Mouse (Mus musculus) G1E (cell line): ENCODE results near the gene Nemp1. TPM values are rescaled to one million over a fixed set of nuclear protein-coding genes. Genes with fewer than 3 reads are reported as not detected.

ENCODE experiments used
- ATAC-seq: 2 replicates; pipeline ENCODE4 v1.8.0; 2016; ENCODE audit warnings: mild to moderate bottlenecking; ENCODE audit not compliant: insufficient number of reproducible peaks, poor library complexity, low FRiP score, severe bottlenecking; ENCODE audit errors: extremely low read depth
- DNase-seq: peaks from one replicate; pipeline ENCODE4 v3.0.0; 2012; ENCODE audit warnings: low spot score
- H3K27me3 ChIP-seq: 2 replicates; pipeline ENCODE4 v1.6.1; 2012; ENCODE audit warnings: mild to moderate bottlenecking, low read length, inconsistent platforms; ENCODE audit not compliant: insufficient read depth
- H3K36me3 ChIP-seq: replicated peaks from 2 replicates; pipeline ENCODE3; 2012; ENCODE audit warnings: mild to moderate bottlenecking, inconsistent platforms
- H3K4me1 ChIP-seq: 2 replicates; pipeline ENCODE4 v1.6.1; 2012; ENCODE audit warnings: low read depth, low read length, inconsistent platforms, mixed read lengths; ENCODE audit not compliant: insufficient read depth
- H3K4me3 ChIP-seq: 2 replicates; pipeline ENCODE4 v1.5.1; 2012; ENCODE audit warnings: low read depth, mild to moderate bottlenecking, inconsistent platforms, low read length, moderate library complexity, mixed read lengths
- H3K9me3 ChIP-seq: replicated peaks from 2 replicates; pipeline ENCODE4 v1.6.1; 2012; ENCODE audit warnings: inconsistent platforms
- CTCF ChIP-seq: IDR thresholded peaks from 2 replicates; pipeline ENCODE4 v1.5.1; 2012; ENCODE audit warnings: low read depth, low read length, inconsistent platforms, mixed read lengths
- GATA1 ChIP-seq: IDR thresholded peaks from 2 replicates; pipeline ENCODE4 v1.6.1; 2012; ENCODE audit warnings: borderline replicate concordance, low read length, inconsistent platforms, mixed read lengths
- GATA2 ChIP-seq: IDR thresholded peaks from 2 replicates; pipeline ENCODE4 v1.6.1; 2012; ENCODE audit warnings: low read depth, low read length, inconsistent platforms, borderline replicate concordance
- POLR2AphosphoS5 ChIP-seq: IDR thresholded peaks from 2 replicates; pipeline ENCODE4 v1.6.1; 2012; ENCODE audit warnings: low read depth, low read length, inconsistent platforms; ENCODE audit not compliant: insufficient replicate concordance
- TAL1 ChIP-seq: conservative IDR thresholded peaks from 2 replicates; pipeline ENCODE4 v1.6.1; 2012; ENCODE audit warnings: low read depth, low read length, inconsistent platforms, mixed read lengths
- polyA plus RNA-seq: library from polyadenylated mRNA; stranded (reverse); fragments of >175 nt; gene quantifications from 2 replicates; pipeline ENCODE4 v1.2.3, GENCODE M21; 2012
- total RNA-seq, 2 experiments: library from RNA; stranded (forward) in 1 of 2; stranded (reverse) in 1 of 2; fragments of 200-1000 nt in 1 of 2; fragments of >200 nt in 1 of 2; fragmentation: Nextera tagmentation in 1 of 2; gene quantifications; 2 replicates each; pipeline ENCODE4 v1.2.3; 2014 to 2017

Nemp1 gene
- total and polyA plus RNA-seq, 3 experiments = 5.6 to 57.6 (median 40.4) TPM

- Histone ChIP-seq H3K36me3 (peaks cover 15% of the 10 kb centered on the region), H3K4me1 (peaks cover 50% of the 10 kb centered on the region), H3K4me3 (no peak overlapping the region), H3K9me3 (peaks cover 3% of the 10 kb centered on the region; the same call in 1 of the 2 replicates), H3K27me3 (no peaks in the 10 kb centered on the region)
- peak; percentile 100 for TF ChIP-seq CTCF
- no peak for TF ChIP-seq GATA1
- DNase-seq (no peak), ATAC-seq (peak; percentile 55)
Measured at GRCm38 (mm10) chr10:127674794-127675522, 8.3 kb downstream of the Nemp1 start.

- peak overlapping the region; percentile 82; the same call in 1 of the 2 replicates for H3K4me3 ChIP-seq
- TF ChIP-seq GATA1 (no peak), GATA2 (no peak), TAL1 (no peak), POLR2AphosphoS5 (no peak), CTCF (no peak)
- DNase-seq = no peak
Measured at GRCm38 (mm10) chr10:127675859-127676398, 9.2 kb downstream of the Nemp1 start.

DNA sequence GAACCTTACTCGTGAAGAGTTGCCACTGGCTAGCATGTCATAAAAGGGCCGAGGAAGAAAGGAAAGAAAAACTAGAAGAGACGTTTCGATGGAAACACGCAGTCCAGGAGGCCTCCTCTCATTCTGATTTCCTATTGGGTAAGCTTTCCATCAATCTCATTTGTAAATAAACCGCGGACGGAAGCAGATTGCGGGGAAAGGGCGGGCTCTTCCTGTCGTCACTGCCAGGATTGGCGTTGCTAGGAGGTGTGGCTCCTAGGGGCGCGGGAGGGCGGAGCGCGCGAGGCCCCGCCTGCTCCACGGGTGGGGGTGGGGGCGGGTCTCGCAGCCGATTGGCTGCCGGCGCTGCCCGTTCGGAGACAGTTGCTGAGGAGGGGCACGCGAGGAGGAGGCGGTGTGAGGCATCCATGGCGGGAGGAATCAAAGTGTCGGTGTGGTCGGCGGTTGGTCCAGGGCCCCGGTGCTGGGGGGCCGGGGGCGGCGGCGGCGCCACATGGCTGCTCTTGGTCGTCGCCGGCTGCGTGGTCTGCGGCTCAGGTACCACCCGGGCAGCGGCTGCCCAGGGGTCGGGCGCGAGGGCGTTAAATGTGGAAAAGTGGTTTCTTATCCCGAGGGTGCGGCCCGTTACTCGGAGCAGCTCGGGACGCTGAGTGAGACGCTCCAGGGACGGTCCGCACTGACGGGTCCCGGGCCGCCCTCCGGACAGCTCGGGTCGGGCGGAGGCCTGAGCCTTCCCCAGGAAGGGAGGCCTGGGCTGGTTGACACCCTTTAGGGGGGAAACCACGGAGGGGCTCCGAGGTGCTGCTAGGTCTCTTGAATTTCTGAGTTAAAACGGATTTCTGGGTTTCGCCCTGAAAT lies 10.2 kb downstream of the Nemp1 start:
- TF ChIP-seq GATA1 (no peak), GATA2 (no peak), CTCF (no peak), TAL1 (no peak), POLR2AphosphoS5 (no peak)
- Histone ChIP-seq H3K9me3 (peaks cover 3% of the 10 kb centered on the region; the same call in 1 of the 2 replicates), H3K36me3 (peaks cover 26% of the 10 kb centered on the region), H3K4me3 (peak overlapping the region; percentile 82), H3K27me3 (no peaks in the 10 kb centered on the region), H3K4me1 (peaks cover 44% of the 10 kb centered on the region)
- peak; percentile 93 for DNase-seq
- peak; percentile 91 for ATAC-seq

More at GRCm38 (mm10) chr10:127675859-127676398, 9.2 kb downstream of the Nemp1 start:
- H3K4me1 ChIP-seq = peaks cover 42% of the 10 kb centered on the region
- no peak for ATAC-seq
- no peaks in the 10 kb centered on the region for H3K27me3 ChIP-seq
- peaks cover 20% of the 10 kb centered on the region for H3K36me3 ChIP-seq
- H3K9me3 ChIP-seq = peaks cover 3% of the 10 kb centered on the region; the same call in 1 of the 2 replicates

DNA sequence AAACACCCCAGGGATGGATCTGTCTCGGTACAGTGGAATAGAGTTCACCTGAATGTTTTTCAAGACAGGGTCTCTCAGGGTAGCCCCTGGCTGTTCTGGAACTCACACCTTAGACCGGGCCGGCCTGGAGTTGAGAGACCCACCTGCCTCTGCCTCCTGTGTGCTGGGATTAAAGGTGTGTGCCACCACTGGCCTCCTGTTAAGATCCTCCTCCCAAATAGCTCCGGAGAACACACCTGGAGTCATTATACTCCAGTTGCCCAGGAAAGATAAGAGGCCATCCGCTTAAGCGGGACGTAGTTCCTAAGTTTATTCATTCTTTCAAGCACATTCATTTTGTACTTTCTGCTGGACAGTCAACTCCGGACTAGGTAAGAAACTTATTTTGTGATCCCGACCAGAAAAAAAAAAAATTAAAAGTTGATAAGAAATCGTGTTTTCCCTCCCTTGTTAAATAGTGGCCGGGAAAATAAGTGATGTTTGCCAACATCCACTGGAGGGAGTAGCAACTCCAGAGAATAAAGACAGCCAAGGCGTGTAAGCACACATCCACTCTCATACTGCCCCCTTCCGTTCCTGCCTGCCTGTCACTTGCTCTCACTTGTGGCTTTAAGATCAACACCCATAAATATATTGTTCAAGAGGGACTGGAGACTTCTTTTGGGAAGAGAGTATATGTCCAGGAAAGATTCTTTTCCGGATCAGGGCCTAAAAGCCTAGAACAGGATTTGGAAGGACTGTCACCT lies 11.1 kb downstream of the Nemp1 start:
- H3K36me3 ChIP-seq = peaks cover 30% of the 10 kb centered on the region
- H3K9me3 ChIP-seq = peaks cover 3% of the 10 kb centered on the region; the same call in 1 of the 2 replicates
- no peak for DNase-seq
- peaks cover 46% of the 10 kb centered on the region for H3K4me1 ChIP-seq
- ATAC-seq = peak; percentile 41; the same call in 1 of the 2 replicates
- H3K4me3 ChIP-seq = peak overlapping the region; percentile 82
- H3K27me3 ChIP-seq = no peaks in the 10 kb centered on the region
- TF ChIP-seq CTCF = peak; percentile 56
- TF ChIP-seq GATA2 = no peak
- no peak for TF ChIP-seq TAL1
- no peak for TF ChIP-seq POLR2AphosphoS5

GRCm38 (mm10) chr10:127679208-127679607 lies 12.5 kb downstream of the Nemp1 start:
- no peak for ATAC-seq
- TF ChIP-seq POLR2AphosphoS5 = no peak
- TF ChIP-seq GATA1 = no peak
- no peak for TF ChIP-seq TAL1
- no peak for TF ChIP-seq GATA2
- no peak for TF ChIP-seq CTCF
- H3K36me3 ChIP-seq = peaks cover 37% of the 10 kb centered on the region
- no peak overlapping the region for H3K4me3 ChIP-seq
- H3K27me3 ChIP-seq = no peaks in the 10 kb centered on the region
- DNase-seq = no peak
- no peaks in the 10 kb centered on the region; the same call in 1 of the 2 replicates for H3K9me3 ChIP-seq
- peaks cover 43% of the 10 kb centered on the region for H3K4me1 ChIP-seq
